Mouse (Mus musculus) right cerebral cortex, postnatal 36 days (tissue): Measurements from ENCODE around the gene Acot3.
"Not testable (repeated sequence)": the region's sequence is repeated elsewhere in the genome, so short reads cannot be mapped to it uniquely, and the experiment has no call there.

ENCODE experiments used
- DNase-seq, 2 experiments: peaks; one replicate each; pipeline ENCODE4 v3.0.0; 2022; ENCODE audit warnings: low spot score in 2 of 2, mixed read lengths in 1 of 2

Acot3 gene

DNA sequence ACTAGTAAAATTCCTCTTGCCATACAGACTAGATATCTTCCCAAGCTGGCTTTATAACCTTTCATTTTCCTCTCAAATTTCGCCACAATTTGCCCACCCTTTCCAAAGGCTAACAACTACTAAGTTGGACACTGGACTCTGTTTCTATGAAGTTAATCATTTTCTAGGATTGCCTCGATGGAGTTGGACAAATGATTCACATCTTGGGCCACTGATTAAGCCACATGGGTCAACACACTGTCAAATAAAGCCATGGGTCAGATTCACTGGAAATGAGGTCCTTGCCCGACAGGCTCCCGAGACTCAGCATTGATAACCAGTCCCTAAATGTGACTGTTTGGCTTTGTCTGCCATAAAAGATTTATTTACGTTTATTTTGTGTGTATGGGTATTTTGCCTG, 9.7 kb upstream of the Acot3 start:
- DNase-seq = no peak

DNA sequence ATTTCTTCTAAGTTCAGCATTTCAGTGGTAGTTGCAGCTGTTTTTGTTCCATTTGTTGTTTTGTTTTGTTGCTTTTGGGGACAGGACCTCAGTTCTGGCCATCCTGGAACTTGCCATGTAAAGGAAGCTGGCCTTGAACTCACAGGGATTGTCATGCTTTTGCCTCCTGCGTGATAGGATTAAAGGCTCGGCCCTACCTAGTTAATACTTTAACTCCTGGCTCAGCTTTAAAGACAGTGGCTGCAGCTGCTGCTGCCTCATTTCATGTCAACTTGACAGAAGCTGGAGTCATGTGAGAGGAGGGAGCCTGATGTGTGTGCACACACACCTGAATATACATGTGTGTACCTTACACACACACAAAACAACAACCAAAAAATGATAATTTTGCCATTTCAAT, 7.9 kb upstream of the Acot3 start:
- DNase-seq = no peak

DNA sequence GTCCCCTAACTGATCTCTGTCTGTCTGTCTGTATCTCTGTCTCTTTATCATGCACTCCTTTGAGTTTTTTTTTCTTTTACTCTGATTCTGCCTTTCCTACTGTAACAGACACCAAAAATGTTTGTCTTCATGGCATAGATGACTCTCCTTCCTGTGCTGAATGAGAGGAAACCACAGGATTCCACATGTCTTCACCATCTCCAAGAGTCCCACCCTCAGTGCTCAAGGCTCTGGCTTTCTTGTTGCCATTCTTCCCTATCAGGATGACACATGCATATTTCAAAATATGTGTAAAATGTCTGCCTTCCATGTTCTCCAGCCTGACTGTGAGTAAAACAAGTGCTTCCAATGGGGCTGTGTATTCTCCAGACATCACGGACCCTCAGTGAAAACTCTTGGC, 5.0 kb upstream of the Acot3 start:
- no peak for DNase-seq

DNA sequence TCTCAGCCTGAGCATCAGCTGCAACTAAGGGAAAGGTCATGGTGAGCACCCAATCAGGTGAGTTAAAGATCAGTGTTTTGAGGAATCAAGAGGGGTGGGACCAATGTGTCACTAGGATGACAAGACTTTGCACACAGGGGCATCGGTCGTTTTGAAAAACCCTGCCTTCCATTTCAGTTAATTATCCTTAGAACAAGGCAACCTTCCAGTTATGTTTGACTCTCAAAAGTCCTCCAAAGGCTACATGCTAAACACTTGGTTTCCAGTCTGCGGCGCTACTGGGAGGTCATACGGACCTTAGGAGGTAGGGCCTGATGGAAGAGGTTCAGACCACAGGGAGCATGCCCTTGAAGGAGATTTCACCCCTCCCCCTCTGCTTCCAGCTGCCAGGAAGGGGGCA, 1.2 kb upstream of the Acot3 start:
- DNase-seq = not testable (repeated sequence)

DNA sequence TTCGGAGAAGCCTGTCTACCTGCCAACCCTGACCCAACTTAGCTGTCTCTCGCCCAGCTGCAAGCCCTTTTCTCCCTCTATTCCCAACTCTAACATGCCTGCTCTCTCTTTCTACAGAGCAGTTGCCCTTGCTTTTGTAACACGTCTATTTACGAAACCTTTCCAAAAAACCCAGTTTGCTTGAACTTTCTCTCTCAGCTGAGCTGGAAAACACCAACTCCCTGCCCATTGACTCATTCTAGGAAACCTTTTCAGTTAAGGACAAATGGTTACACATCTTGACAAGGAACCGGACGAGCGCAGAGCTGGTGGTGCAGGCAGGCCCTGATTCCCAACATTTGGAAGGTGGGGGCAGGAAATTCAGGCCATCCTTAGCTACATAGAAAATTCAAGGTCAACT, 665 bp downstream of the Acot3 start:
- no peak for DNase-seq

DNA sequence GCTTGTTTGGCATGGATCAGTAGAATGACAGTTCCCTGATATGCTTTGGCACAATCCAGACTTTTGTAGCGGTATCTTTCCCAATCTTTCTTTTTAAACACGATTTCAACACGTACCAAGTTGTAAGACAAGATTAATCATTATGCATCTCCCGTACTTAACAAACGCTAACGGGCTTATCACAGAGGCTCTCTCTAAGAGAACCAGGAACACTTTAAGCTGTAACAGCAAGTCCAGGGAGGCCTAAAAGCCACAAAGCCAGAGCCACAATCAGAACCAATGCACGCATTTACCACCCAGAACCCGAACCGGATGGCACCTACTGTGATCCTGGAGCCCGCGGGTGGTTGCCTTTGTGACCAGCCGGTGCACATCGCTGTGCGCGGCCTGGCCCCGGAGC, 1.2 kb downstream of the Acot3 start:
- DNase-seq = no peak

DNA sequence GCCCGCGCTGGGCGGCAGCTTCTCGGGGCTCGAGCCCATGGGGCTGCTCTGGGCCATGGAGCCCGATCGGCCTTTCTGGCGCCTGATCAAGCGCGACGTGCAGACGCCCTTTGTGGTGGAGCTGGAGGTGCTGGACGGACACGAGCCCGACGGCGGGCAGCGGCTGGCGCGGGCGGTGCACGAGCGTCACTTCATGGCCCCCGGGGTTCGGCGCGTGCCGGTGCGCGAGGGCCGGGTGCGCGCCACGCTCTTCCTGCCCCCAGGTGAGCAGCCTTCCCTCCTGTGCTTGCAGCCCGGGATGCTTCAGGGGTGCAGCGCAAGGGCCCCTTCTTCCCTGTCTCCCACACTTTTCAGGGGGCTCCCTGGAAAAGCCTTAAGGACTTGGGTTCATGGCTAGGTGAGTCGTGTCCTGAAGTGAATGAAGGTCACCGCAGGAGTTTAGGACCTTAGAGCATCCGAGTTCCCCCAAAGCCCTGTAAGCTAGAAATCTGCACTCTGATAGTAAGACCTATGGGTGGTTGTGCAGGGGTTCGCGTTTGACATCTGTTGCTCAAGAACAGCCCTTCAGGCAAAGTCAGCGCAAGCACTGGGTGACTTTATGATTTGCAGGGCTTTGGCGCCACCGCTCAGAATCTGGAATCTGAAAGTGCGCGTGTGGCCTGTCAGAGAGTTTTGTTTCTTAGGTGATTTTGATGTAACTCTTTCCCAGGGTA, 1.9 kb downstream of the Acot3 start:
- no peak for DNase-seq

DNA sequence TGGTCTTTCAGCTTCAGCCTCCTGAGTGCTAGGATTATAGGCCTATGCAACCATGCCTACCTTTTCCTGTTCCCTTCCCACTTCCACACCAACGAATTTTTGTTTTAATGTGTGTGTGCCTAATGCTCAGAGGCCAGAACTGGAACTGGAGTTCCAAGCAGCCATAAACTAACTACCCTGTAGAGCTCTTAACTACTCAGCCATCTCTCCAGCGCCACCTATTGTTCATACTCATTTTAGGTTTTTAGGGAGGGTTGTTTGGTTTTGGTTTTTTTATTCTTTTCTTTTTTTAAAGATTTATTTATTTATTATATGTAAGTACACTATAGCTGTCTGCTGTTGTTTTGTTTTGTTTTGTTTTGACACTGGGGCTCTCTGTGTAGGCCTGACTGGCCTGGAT, 9.0 kb downstream of the Acot3 start:
- DNase-seq = no peak

DNA sequence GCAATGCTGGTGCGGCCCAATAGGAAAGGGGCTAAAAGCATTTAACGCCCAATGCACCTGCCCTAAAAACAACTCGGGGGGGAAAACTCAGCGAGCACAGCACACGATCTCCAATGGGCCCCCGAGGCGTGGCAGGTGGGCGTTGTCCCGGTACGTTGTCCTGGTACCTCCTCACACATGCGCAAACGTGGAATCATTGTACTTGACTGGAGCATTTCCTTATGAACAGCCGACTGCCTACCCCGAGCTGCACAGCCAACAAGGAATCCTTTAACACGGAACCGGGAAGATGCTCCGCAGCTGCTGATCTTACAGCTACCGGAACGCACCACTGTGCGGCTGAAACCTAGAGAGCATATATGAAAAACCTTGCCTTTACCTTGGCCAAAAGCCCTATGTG, 10.4 kb downstream of the Acot3 start:
- no peak for DNase-seq

DNA sequence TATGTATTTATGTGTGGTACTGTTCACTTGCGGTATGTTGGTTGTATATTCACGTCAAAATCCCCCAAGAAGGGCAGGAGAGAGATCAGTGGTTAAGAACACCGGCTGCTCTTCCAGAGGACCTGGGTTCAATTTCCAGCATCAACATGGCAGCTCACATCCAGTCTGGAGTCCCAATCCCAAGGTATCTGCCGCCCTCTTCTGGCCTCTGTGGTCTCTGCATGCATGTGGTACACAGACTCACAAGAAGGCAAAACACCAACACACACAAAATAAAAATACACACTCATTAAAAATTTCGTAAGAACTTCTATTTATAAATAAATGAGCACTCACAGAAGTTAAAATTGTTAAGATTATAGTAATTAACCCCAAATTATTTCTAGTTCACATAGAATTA, 11.3 kb downstream of the Acot3 start:
- no peak for DNase-seq

DNA sequence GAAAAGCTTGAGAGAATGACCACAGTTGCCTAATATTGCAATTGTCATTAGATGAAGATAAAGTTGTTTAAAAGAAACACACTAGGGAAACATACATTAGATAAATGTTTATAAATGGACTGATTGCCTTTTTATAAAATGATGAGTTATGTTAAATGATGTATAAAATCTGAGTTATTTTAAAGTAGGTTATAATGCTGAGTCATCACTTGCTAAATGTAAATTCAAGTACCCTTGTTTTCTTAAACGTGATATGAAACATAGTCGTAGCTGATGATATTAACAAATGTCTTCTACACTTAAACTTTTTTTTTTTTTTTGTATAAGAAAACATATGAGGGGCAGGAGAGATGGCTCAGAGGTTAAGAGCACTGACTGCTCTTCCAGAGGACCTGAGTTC, 11.9 kb downstream of the Acot3 start:
- DNase-seq = no peak

DNA sequence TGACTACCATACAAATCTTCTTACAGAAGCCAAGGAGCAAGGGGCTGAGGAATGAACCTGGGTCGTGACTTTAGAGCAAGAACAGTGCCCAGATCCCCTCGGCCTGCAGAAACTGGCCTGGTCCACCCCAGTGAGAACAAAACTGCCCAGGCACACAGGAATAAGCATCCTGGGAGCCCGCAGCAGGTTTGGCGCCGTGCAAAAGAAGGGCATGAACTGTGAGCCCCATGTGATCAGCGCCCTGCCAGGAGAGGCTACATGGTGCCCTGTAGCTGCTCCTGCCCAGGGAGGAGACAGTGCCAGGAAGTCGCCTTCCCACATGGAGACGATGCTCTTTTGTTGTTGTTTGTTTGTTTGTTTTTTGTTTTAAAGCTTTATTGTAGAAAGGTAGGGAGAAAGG, 12.7 kb downstream of the Acot3 start:
- no peak for DNase-seq

DNA sequence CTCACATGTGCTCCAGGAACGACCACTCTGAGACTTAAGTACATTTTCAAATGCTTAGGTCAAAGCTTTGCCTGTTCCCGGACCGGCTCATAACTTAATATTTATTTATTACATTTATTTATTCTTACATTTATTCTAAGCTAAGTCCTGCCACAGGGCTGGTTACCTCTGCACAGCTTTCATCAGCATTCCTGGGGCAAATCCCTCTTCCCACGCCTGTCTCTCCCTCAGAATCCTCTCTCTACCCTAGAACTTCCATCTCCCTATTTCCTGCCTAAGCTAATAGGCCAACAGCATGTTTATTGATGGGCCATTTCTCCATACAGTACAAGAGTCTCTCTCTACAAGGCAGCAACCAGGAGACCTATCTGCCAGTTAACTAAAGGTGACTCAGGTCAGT, 15.8 kb downstream of the Acot3 start:
- DNase-seq = no peak

DNA sequence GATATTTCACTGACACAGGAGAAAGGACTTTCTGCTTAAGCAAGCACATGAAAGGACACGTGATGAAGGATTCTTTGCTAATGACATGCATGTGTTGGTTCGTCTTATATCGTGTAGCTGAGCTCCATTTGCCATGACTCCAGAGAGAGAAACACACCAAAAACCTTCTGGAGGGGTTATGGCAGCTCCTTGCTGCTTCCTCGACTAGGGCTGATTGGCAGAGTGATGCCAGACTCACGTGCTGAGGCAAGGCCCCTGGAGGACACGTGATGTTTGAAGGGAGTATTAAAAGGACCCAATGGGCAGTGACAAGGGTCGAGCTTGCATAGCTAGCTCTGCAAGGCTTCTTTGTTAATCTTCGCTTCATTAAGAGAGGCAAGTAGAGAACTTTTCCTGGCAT, 16.4 kb downstream of the Acot3 start:
- no peak for DNase-seq

DNA sequence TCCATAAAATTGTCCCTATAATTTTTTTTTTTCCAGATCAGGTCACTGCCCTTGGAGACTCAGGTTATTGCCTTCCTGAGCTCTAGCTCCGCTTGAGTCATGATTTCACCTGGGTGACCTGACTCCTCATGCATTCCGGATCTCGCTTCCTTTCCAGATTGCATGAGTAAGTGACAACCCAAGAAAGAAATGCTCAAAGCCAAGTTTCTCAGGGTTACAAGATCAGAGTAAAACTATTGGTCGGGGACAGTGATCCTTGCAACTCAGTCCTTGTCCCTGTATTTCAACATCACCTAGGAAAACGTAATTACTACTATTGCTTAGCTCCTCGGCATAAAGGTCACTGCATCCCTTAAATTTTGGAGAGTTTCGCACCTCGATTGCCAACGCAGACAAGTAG, 17.0 kb downstream of the Acot3 start, which contains the start of gene Acot5:
Gene Acot5 (plus strand): TSS at position 340 of the 400 bp plus-strand sequence.
- no peak for DNase-seq

DNA sequence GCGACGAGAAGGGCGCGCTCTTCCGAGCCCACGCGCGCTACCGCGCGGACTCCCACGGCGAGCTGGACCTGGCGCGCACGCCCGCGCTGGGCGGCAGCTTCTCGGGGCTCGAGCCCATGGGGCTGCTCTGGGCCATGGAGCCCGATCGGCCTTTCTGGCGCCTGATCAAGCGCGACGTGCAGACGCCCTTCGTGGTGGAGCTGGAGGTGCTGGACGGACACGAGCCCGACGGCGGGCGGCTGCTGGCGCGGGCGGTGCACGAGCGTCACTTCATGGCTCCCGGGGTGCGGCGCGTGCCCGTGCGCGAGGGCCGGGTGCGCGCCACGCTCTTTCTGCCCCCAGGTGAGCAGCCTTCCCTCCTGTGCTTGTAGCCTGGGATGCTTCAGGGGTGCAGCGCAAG, 17.6 kb downstream of the Acot3 start:
- not testable (repeated sequence) for DNase-seq

DNA sequence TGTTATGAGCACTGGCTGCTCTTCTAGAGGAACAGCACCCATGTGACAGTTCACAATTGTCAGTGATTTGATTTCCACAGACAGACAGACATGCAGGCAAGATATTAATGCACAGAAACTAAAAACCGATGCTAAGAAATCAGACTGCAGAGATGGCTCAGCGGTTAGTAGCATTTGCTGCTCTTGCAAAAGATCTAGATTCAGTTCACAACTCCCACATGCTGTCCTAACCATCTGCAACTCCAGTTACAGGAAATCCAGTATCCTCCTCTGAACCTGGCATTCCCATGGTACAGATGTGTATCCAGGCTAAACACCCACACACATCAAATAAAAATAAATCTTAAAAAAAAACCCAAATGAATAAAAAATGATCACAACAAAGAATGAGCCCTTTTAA, 19.8 kb downstream of the Acot3 start:
- peak; percentile 27 to 70 for DNase-seq

DNA sequence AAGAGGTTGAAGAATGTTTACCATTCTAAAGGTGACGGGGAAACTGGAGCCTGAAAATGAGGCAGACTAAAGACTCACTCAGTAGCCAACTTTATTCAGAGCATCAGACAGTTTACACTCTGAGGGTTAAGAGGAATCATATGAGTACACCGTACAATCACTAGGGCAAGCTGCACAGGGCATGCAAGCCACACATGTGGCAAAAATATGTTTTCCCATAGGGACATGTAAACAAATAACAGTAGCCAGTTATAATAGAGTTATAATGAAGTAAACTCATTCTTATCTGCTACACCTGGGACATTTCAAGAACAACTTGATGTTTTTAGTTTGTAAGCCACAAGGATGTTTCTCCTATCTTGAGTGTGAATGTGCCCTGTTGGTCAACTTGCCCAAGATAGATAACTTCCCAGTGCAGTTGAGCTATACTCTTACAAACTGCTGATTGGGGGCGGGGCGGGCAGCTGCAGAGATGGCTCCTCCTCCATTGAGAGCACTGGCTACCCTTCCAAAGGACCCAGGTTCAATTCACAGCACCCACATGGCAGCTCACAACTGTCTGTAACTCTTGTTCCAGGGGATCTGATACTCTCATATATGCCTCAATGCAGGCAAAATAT, 25.5 kb downstream of the Acot3 start:
- no peak for DNase-seq

DNA sequence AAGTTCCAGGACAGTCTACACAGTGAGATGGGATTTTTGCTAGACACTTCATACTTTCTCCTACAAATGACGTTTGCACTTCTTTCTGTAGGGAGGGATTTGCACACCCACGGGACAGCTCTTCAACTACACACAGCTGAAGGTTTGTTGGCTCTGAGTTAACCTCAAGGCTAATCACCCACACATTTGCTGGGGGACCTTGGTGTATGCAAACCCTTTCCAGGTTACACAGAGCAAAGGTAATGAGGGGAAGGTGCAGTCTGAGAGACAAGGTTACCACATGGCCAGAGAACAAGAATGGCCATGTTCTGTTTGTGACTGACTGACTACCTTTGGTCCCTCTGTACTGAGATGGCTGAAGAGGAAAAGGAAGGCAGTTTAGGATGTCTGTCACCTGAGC, 31.9 kb downstream of the Acot3 start:
- DNase-seq = no peak

DNA sequence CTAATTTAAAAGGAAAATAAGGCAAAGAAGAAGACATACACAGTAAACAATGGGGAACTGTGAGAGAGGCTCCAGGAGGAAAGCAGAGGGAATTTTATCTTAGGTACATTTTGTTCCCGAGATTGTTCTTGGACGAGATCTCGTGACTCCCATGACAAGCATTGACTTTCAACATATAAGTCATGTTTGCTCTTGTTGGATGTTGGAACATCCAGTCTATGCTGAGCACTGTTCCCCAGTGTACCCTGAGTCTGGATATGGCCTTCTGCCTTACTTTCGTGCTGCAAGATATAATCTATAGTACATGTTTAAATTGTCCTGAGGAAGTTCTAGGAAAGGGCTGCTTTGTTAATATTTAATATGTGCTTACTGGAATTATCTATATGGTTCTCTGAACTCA, 32.6 kb downstream of the Acot3 start:
- DNase-seq = no peak

DNA sequence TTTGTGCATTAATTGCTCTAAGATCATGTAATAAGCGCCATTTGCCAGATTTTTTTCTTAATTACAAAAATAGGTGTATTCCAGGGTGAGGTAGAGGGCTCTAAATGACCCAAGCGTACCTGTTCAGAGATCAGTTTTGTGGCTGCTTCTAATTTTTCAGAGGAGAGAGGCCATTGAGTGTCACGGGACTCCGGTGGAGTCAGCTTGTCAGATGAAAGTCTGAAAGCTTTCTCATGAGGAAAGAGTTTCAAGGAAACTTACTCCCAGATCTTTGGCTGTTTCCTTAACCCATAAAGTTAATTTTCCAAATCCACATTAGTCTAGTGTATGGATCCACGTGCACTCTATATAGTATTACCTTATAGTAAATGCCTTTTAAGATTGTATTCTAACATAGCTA, 42.7 kb downstream of the Acot3 start:
- not testable (repeated sequence) for DNase-seq

DNA sequence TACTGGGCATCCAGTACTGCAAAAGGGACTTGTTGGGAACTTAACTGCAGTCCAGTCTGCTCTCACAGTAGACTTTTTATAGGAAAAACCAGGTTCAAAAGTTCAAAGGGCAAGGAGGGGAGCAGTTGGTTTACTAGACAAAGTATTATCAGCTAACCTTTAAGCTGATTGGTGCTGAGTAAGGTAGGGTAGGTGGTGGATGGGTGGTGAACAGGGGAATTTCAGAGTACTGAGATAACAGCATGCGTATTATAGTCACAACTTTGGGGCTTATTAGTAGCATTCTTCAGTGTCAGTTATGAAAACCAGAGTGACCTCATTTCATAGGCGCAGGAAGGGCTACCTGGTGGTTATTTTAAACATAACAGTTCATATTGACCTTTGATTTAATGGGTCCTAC, 47.7 kb downstream of the Acot3 start:
- no peak for DNase-seq

DNA sequence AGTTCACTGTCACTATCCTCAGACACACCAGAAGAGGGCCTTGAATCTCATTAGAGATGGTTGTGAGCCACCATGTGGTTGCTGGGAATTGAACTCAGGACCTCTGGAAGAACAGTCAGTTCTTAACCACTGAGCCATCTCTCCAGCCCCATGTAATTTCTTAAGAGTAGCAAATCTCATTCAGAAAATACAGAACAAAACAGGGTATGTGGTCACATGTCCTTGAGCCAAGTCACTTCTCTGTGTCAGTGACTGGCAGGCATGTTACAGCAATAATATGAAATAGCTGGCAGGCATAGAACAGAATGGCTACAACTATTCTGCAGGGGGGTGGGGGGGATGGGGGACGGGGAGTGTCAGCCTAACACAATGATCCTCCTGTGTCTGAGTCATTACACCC, 48.1 kb downstream of the Acot3 start:
- no peak for DNase-seq
